Mouse (Mus musculus) neural tube, embryonic 11.5 days (tissue): ENCODE measurements around the gene Pkd1l3. TPM values are rescaled to one million over a fixed set of nuclear protein-coding genes. Genes with fewer than 3 reads are reported as not detected.

Source experiments
- ATAC-seq: fragments of 200-750 bp; cut with Nextera tagmentation; 2 replicates; pipeline ENCODE4 v1.8.0; 2017; ENCODE audit warnings: moderate number of reproducible peaks, mild to moderate bottlenecking, moderate TSS enrichment, moderate library complexity; ENCODE audit not compliant: insufficient read depth, low FRiP score, low TSS enrichment
- DNase-seq: peaks from one replicate; pipeline ENCODE4 v3.0.0-alpha.2; 2015; ENCODE audit warnings: low spot score
- H3K27ac ChIP-seq: fragments of 300-500 bp; sonication (generic); 2 replicates; pipeline ENCODE4 v1.5.1; 2014; ENCODE audit warnings: low read depth, mild to moderate bottlenecking, low read length
- H3K27me3 ChIP-seq: fragments of 300-500 bp; sonication (generic); 2 replicates; pipeline ENCODE4 v1.6.1; 2014; ENCODE audit warnings: mild to moderate bottlenecking, low read length, mixed read lengths; ENCODE audit not compliant: control insufficient read depth, insufficient read depth
- H3K36me3 ChIP-seq: fragments of 300-500 bp; sonication (generic); 2 replicates; pipeline ENCODE4 v1.6.1; 2014; ENCODE audit warnings: mild to moderate bottlenecking, low read length, moderate library complexity, mixed read lengths; ENCODE audit not compliant: control insufficient read depth, insufficient read depth
- H3K4me1 ChIP-seq: fragments of 300-500 bp; sonication (generic); 2 replicates; pipeline ENCODE4 v1.6.1; 2014; ENCODE audit warnings: low read length, mixed read lengths; ENCODE audit not compliant: control insufficient read depth, insufficient read depth
- H3K4me2 ChIP-seq: fragments of 300-500 bp; sonication (generic); 2 replicates; pipeline ENCODE4 v1.6.1; 2014; ENCODE audit warnings: low read depth, mild to moderate bottlenecking, moderate library complexity
- H3K4me3 ChIP-seq: fragments of 300-500 bp; sonication (generic); 2 replicates; pipeline ENCODE4 v1.5.1; 2014; ENCODE audit warnings: low read depth, low read length
- H3K9ac ChIP-seq: fragments of 300-500 bp; sonication (generic); 2 replicates; pipeline ENCODE4 v1.6.1; 2014; ENCODE audit warnings: mild to moderate bottlenecking, low read length
- H3K9me3 ChIP-seq: fragments of 300-500 bp; sonication (generic); 2 replicates; pipeline ENCODE4 v1.6.1; 2016; ENCODE audit warnings: low read length; ENCODE audit not compliant: control insufficient read depth
- whole genome bisulfite sequencing: fragments of 180-500 bp; shearing (Covaris S2); extraction: QIAGEN DNeasy Blood & Tissue Kit; methylation state at CpG from one replicate; pipeline ENCODE4 v1.1.7; 2014; 5-methylcytosine and 5-hydroxymethylcytosine counted together
- polyA plus RNA-seq: library from polyadenylated mRNA; unstranded; fragments of >200 nt; fragmentation: Nextera tagmentation; extraction: Ambion mirVana; gene quantifications from 2 replicates; pipeline ENCODE4 v1.2.1, GENCODE M21; 2014

Pkd1l3 gene
- polyA plus RNA-seq, 1 experiment from 2014 or later = not detected

- H3K27me3 ChIP-seq = no peaks in the 10 kb centered on the region
- no peaks in the 10 kb centered on the region for H3K4me1 ChIP-seq
- H3K36me3 ChIP-seq = no peaks in the 10 kb centered on the region
- no peak overlapping the region for H3K4me2 ChIP-seq
- no peak overlapping the region for H3K9ac ChIP-seq
- DNase-seq = no peak
- no peak for ATAC-seq
- H3K4me3 ChIP-seq = no peak overlapping the region
- H3K27ac ChIP-seq = no peak overlapping the region
- no peaks in the 10 kb centered on the region for H3K9me3 ChIP-seq
These were observed 28.7 kb upstream of the Pkd1l3 start for GRCm38 (mm10) chr8:109585652-109586051.

DNA sequence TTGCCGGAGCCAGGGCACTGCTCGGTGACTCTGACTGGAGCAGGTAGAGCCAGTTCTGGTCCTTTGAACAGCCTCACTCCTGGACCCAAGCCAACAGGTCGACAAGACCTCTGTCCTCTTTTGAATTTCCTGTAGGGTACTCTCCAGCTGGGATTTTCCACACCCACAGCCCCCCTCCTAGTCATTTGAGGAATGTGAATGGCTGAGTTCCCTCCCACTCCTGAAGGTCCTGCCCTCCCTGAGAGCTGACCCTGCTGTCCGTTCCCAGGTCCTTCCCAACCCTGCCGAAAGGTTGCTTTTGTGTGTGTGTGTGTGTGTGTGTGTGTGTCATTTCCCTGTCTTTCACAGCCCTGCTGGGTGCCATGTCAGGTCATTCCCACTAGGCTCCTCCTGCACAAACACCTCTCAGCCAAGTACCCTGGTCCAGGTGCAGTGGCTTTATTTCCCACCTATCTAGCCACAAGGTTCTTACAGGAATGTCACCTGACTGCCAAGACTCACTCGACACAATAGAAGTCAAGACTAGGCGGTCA is 27.3 kb upstream of the Pkd1l3 start:
- H3K4me3 ChIP-seq = no peak overlapping the region
- ATAC-seq (no peak), DNase-seq (no peak)
- H3K4me2 ChIP-seq = no peak overlapping the region
- no peaks in the 10 kb centered on the region for H3K36me3 ChIP-seq
- H3K27ac ChIP-seq = no peak overlapping the region
- H3K9me3 ChIP-seq = no peaks in the 10 kb centered on the region
- no peaks in the 10 kb centered on the region for H3K27me3 ChIP-seq
- H3K4me1 ChIP-seq = no peaks in the 10 kb centered on the region
- 67% methylated on average over 7 of the region's 7 CpGs for WGBS
- no peak overlapping the region for H3K9ac ChIP-seq

- no peak for DNase-seq
- no peaks in the 10 kb centered on the region for H3K9me3 ChIP-seq
- no peak overlapping the region for H3K27ac ChIP-seq
- H3K4me1 ChIP-seq = no peaks in the 10 kb centered on the region
- no peak overlapping the region for H3K9ac ChIP-seq
- no peaks in the 10 kb centered on the region for H3K27me3 ChIP-seq
- no peak overlapping the region for H3K4me3 ChIP-seq
- peaks cover 4% of the 10 kb centered on the region; the same call in 1 of the 2 replicates for H3K36me3 ChIP-seq
- no peak for ATAC-seq
- 90% methylated on average over 9 of the region's 9 CpGs for WGBS
- no peak overlapping the region for H3K4me2 ChIP-seq
These were observed 23.4 kb upstream of the Pkd1l3 start for GRCm38 (mm10) chr8:109590901-109591300.

DNA sequence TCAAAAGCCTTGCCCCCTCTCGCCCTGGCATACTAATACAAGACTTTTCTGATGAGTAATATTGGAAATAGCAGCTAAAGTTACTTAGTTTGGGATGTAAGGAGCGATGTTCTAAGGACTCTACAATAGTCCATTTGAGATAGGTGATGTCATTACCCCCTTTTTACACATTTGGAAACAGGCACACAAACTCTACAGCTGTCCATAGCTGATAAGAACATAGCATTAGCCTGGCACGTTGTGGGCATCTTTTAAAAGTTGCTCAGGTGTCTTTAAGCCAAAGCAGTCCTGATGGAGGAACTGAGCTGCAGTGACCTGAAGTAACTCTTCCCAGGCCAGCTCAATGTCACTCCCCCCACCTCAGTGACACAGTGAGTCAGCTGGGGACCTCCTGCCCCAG is 22.9 kb upstream of the Pkd1l3 start:
- Histone ChIP-seq H3K4me1 (no peaks in the 10 kb centered on the region), H3K27me3 (no peaks in the 10 kb centered on the region), H3K36me3 (peaks cover 4% of the 10 kb centered on the region; the same call in 1 of the 2 replicates), H3K4me2 (no peak overlapping the region), H3K4me3 (no peak overlapping the region), H3K27ac (no peak overlapping the region), H3K9me3 (no peaks in the 10 kb centered on the region), H3K9ac (no peak overlapping the region)
- ATAC-seq (no peak), DNase-seq (no peak)
- 86% methylated on average over 3 of the region's 3 CpGs for WGBS

GRCm38 (mm10) chr8:109592164-109592563 is 22.2 kb upstream of the Pkd1l3 start:
- WGBS = 88% methylated on average over 5 of the region's 5 CpGs
- peaks cover 4% of the 10 kb centered on the region; the same call in 1 of the 2 replicates for H3K36me3 ChIP-seq

GRCm38 (mm10) chr8:109593117-109593788 is 21.1 kb upstream of the Pkd1l3 start:
- no peak overlapping the region for H3K4me3 ChIP-seq
- 88% methylated on average over 6 of the region's 6 CpGs for WGBS
- no peak for ATAC-seq
- H3K4me2 ChIP-seq = no peak overlapping the region
- H3K27ac ChIP-seq = no peak overlapping the region
- peaks cover 4% of the 10 kb centered on the region; the same call in 1 of the 2 replicates for H3K36me3 ChIP-seq
- no peaks in the 10 kb centered on the region for H3K4me1 ChIP-seq
- H3K27me3 ChIP-seq = no peaks in the 10 kb centered on the region
- H3K9ac ChIP-seq = no peak overlapping the region
- DNase-seq = no peak
- H3K9me3 ChIP-seq = no peaks in the 10 kb centered on the region

More at GRCm38 (mm10) chr8:109592164-109592563, 22.2 kb upstream of the Pkd1l3 start:
- H3K27me3 ChIP-seq = no peaks in the 10 kb centered on the region
- H3K9ac ChIP-seq = no peak overlapping the region
- H3K9me3 ChIP-seq = no peaks in the 10 kb centered on the region
- no peak overlapping the region for H3K4me2 ChIP-seq
- ATAC-seq (no peak), DNase-seq (no peak)
- H3K4me1 ChIP-seq = no peaks in the 10 kb centered on the region
- H3K27ac ChIP-seq = no peak overlapping the region
- H3K4me3 ChIP-seq = no peak overlapping the region

- Histone ChIP-seq H3K27ac (no peak overlapping the region), H3K4me1 (no peaks in the 10 kb centered on the region), H3K9me3 (no peaks in the 10 kb centered on the region), H3K36me3 (peaks cover 6% of the 10 kb centered on the region), H3K27me3 (no peaks in the 10 kb centered on the region), H3K9ac (no peak overlapping the region), H3K4me3 (no peak overlapping the region), H3K4me2 (no peak overlapping the region)
- DNase-seq = peak; percentile 61
- no peak; the same call in 1 of the 2 replicates for ATAC-seq
- 56% methylated on average over 8 of the region's 8 CpGs for WGBS
These were observed 18.5 kb upstream of the Pkd1l3 start for GRCm38 (mm10) chr8:109595854-109596253.

DNA sequence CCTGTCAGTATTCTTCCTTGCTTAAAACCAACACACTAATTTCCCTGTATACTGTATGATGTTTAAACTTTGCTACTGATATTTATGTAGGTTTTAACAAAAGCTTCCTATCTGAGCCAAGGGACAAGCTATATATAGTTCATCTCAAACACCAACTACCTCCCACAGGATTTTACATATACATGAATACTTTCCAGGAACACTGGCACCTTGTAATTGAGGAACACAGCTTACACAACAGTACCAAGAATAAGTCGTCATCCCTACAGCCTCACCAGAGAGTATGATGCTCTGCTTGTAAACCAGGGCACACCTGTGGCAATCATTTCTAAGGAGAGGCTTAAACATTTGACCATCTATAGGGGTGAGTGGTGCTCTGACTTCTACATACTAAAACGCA is 7.6 kb upstream of the Pkd1l3 start:
- Histone ChIP-seq H3K9ac (no peak overlapping the region), H3K27me3 (no peaks in the 10 kb centered on the region), H3K27ac (no peak overlapping the region), H3K4me1 (peaks cover 8% of the 10 kb centered on the region; the same call in 1 of the 2 replicates), H3K4me2 (no peak overlapping the region), H3K9me3 (no peaks in the 10 kb centered on the region), H3K36me3 (peaks cover 2% of the 10 kb centered on the region; the same call in 1 of the 2 replicates), H3K4me3 (no peak overlapping the region)
- DNase-seq (no peak), ATAC-seq (no peak)
- 84% methylated on average over 2 of the region's 2 CpGs for WGBS

GRCm38 (mm10) chr8:109607650-109608049 is 6.7 kb upstream of the Pkd1l3 start:
- Histone ChIP-seq H3K27ac (no peak overlapping the region), H3K9ac (peak overlapping the region; percentile 19), H3K4me1 (peaks cover 8% of the 10 kb centered on the region; the same call in 1 of the 2 replicates), H3K4me2 (peak overlapping the region; percentile 50), H3K36me3 (no peaks in the 10 kb centered on the region), H3K9me3 (no peaks in the 10 kb centered on the region), H3K4me3 (peak overlapping the region; percentile 36), H3K27me3 (no peaks in the 10 kb centered on the region)
- no peak for ATAC-seq
- no peak for DNase-seq
- 17% methylated on average over 12 of the region's 12 CpGs for WGBS
